Comparison of ENCODE assay signal across 10 mouse cellular contexts in genomic region chr12:104002569-104003237, GRCm38 (mm10). TPM values are rescaled to one million over a fixed set of nuclear protein-coding genes. Genes with fewer than 3 reads are reported as not detected.
DNase-seq lines count a peak whose midpoint lies in the region; ATAC-seq and TF ChIP-seq lines count a peak whose summit lies in the region.
"Had no signal": no experiment of that assay in that cellular context is flagged by ENCODE, and none has a peak within 500 bp of the region (broad histone marks: within the 10 kb centered on the region; RNA-seq: fewer than 3 reads in every experiment).

No protein-coding gene starts in this region.

- H3K4me1 ChIP-seq in intestine, embryonic 15.5 days (replicated peaks) = peaks cover 3% of the 10 kb centered on the region; the same call in 1 of the 2 replicates
- H3K4me1 ChIP-seq in intestine, postnatal 0 days (replicated peaks; ENCODE audit: control insufficient read depth, insufficient read depth, low read length) = 0 out of 2 replicates have a peak, but pooled peaks cover 8% of the 10 kb centered on the region
- no peaks in the 10 kb centered on the region for H3K4me1 ChIP-seq in stomach, postnatal 0 days (replicated peaks; ENCODE audit: control insufficient read depth, insufficient read depth)
- H3K4me1 ChIP-seq in hindbrain, embryonic 12.5 days = no peaks in the 10 kb centered on the region; the same call in 1 of the 2 replicates

- no peak overlapping the region for H3K9ac ChIP-seq in intestine, embryonic 15.5 days
- H3K9ac ChIP-seq in intestine, postnatal 0 days (ENCODE audit: low read depth, low read length) = no peak overlapping the region
- H3K9ac ChIP-seq in stomach, postnatal 0 days (ENCODE audit: low read length) = no peak overlapping the region
- no peak overlapping the region for H3K9ac ChIP-seq in hindbrain, embryonic 12.5 days

- peak; percentile 45; the same call in 1 of the 2 replicates for ATAC-seq in intestine, embryonic 15.5 days
- no peak for ATAC-seq in intestine, postnatal 0 days
- ATAC-seq in stomach, postnatal 0 days (ENCODE audit: low FRiP score, low TSS enrichment) = peak; percentile 88
- no peak for ATAC-seq in hindbrain, embryonic 12.5 days (ENCODE audit: low FRiP score)

- TF ChIP-seq CTCF in intestine, postnatal 0 days (IDR thresholded peaks at IDR 0.05; ENCODE audit: low read depth) = no peak
- TF ChIP-seq CTCF in stomach, postnatal 0 days (IDR thresholded peaks at IDR 0.05; ENCODE audit: low read depth) = no peak

- TF ChIP-seq EP300 in stomach, postnatal 0 days (optimal IDR thresholded peaks at IDR 0.05) = no peak

- H3K27me3 ChIP-seq in intestine, embryonic 15.5 days (replicated peaks) = no peaks in the 10 kb centered on the region
- no peaks in the 10 kb centered on the region for H3K27me3 ChIP-seq in intestine, postnatal 0 days (replicated peaks; ENCODE audit: control insufficient read depth, insufficient read depth, low read length)
- H3K27me3 ChIP-seq in stomach, postnatal 0 days (ENCODE audit: control insufficient read depth, insufficient read depth, low read length) = no peaks in the 10 kb centered on the region
- H3K27me3 ChIP-seq in hindbrain, embryonic 12.5 days = no peaks in the 10 kb centered on the region

- no peaks in the 10 kb centered on the region for H3K36me3 ChIP-seq in intestine, embryonic 15.5 days
- H3K36me3 ChIP-seq in intestine, postnatal 0 days (ENCODE audit: control insufficient read depth, insufficient read depth) = no peaks in the 10 kb centered on the region
- H3K36me3 ChIP-seq in stomach, postnatal 0 days (ENCODE audit: control insufficient read depth, insufficient read depth, low read length) = no peaks in the 10 kb centered on the region
- no peaks in the 10 kb centered on the region for H3K36me3 ChIP-seq in hindbrain, embryonic 12.5 days

- no peak overlapping the region for H3K4me3 ChIP-seq in intestine, embryonic 15.5 days (replicated peaks)
- no peak overlapping the region for H3K4me3 ChIP-seq in intestine, postnatal 0 days (ENCODE audit: low read depth, low read length)
- no peak overlapping the region for H3K4me3 ChIP-seq in stomach, postnatal 0 days (ENCODE audit: low read depth, low read length)
- no peak overlapping the region for H3K4me3 ChIP-seq in hindbrain, embryonic 12.5 days

- peak; percentile 62 to 78 for DNase-seq in heart, adult 9 months (ENCODE audit: low spot score in 2 of 2)
- DNase-seq in kidney, postnatal 10 days = peak; percentile 29
- peak; percentile 71 for DNase-seq in stomach, postnatal 0 days (ENCODE audit: low spot score)
- no peak for DNase-seq in cerebellum, adult 18-20 months
- no peak for DNase-seq in embryo, embryonic 11 days

- H3K27ac ChIP-seq in intestine, embryonic 15.5 days = no peak overlapping the region
- no peak overlapping the region for H3K27ac ChIP-seq in intestine, postnatal 0 days (ENCODE audit: low read depth, low read length)
- H3K27ac ChIP-seq in stomach, postnatal 0 days (replicated peaks) = 0 out of 2 replicates have a peak overlapping the region, but pooled peaks have one; percentile 41
- H3K27ac ChIP-seq in hindbrain, embryonic 12.5 days = no peak overlapping the region
- H3K27ac ChIP-seq: macrophage had no signal

- no peak overlapping the region for H3K4me2 ChIP-seq in intestine, embryonic 15.5 days (replicated peaks)
- no peak overlapping the region for H3K4me2 ChIP-seq in intestine, postnatal 0 days (replicated peaks; ENCODE audit: low read depth)
- H3K4me2 ChIP-seq in stomach, postnatal 0 days (replicated peaks; ENCODE audit: low read depth) = no peak overlapping the region
- no peak overlapping the region for H3K4me2 ChIP-seq in hindbrain, embryonic 12.5 days (replicated peaks)

- WGBS in intestine, embryonic 15.5 days = 48% methylated on average over 10 of the region's 10 CpGs
- WGBS in intestine, postnatal 0 days = 32% methylated on average over 10 of the region's 10 CpGs
- 30% methylated on average over 10 of the region's 10 CpGs for WGBS in stomach, postnatal 0 days
- WGBS in hindbrain, embryonic 12.5 days = 89% methylated on average over 10 of the region's 10 CpGs

- H3K9me3 ChIP-seq in intestine, embryonic 15.5 days = 0 out of 2 replicates have a peak, but pooled peaks cover 3% of the 10 kb centered on the region
- H3K9me3 ChIP-seq in intestine, postnatal 0 days (ENCODE audit: control insufficient read depth) = no peaks in the 10 kb centered on the region
- no peaks in the 10 kb centered on the region for H3K9me3 ChIP-seq in stomach, postnatal 0 days (ENCODE audit: control insufficient read depth, low read length)
- peaks cover 6% of the 10 kb centered on the region for H3K9me3 ChIP-seq in hindbrain, embryonic 12.5 days (replicated peaks)

RNA-seq across cellular contexts. Expression of gene Serpina9, which starts 10.9 kb away (rescaled TPM):
- not detected in 2 replicates for polyA plus RNA-seq in intestine, embryonic 15.5 days (2015; fragmentation: Nextera tagmentation; extraction: Ambion mirVana)
- not detected in 2 replicates for polyA plus RNA-seq in intestine, postnatal 0 days (2015; fragmentation: Nextera tagmentation; extraction: Ambion mirVana)
- 14.9 and 15.4 TPM in 2 replicates for polyA plus RNA-seq in stomach, postnatal 0 days (2015; fragmentation: Nextera tagmentation; extraction: Ambion mirVana)
- 0.08 TPM in 1 of 2 replicates, not detected in the other for polyA plus RNA-seq in hindbrain, embryonic 12.5 days (2016; fragmentation: Nextera tagmentation; extraction: Ambion mirVana)
- polyA plus RNA-seq: macrophage had no signal

RNA-seq across cellular contexts. Expression of gene Serpina11, which starts 12.9 kb away (rescaled TPM):
- 0.10 TPM in 1 of 2 replicates, not detected in the other for polyA plus RNA-seq in intestine, embryonic 15.5 days (2015; fragmentation: Nextera tagmentation; extraction: Ambion mirVana)
- not detected in 2 replicates for polyA plus RNA-seq in intestine, postnatal 0 days (2015; fragmentation: Nextera tagmentation; extraction: Ambion mirVana)
- polyA plus RNA-seq in stomach, postnatal 0 days (2015; fragmentation: Nextera tagmentation; extraction: Ambion mirVana) = 0.32 and 0.67 TPM in 2 replicates
- not detected in 2 replicates for polyA plus RNA-seq in hindbrain, embryonic 12.5 days (2016; fragmentation: Nextera tagmentation; extraction: Ambion mirVana)
- polyA plus RNA-seq: macrophage had no signal

RNA-seq across cellular contexts. Expression of gene Serpina12, which starts 41.5 kb away (rescaled TPM):
- polyA plus RNA-seq in intestine, embryonic 15.5 days (2015; fragmentation: Nextera tagmentation; extraction: Ambion mirVana) = not detected in 2 replicates
- not detected in 2 replicates for polyA plus RNA-seq in intestine, postnatal 0 days (2015; fragmentation: Nextera tagmentation; extraction: Ambion mirVana)
- 2.5 TPM in 2 replicates for polyA plus RNA-seq in stomach, postnatal 0 days (2015; fragmentation: Nextera tagmentation; extraction: Ambion mirVana)
- not detected in 2 replicates for polyA plus RNA-seq in hindbrain, embryonic 12.5 days (2016; fragmentation: Nextera tagmentation; extraction: Ambion mirVana)
- polyA plus RNA-seq: macrophage had no signal

RNA-seq across cellular contexts. Expression of gene Serpina1e, which starts 43.9 kb away (rescaled TPM):
- 25.6 and 27.7 TPM in 2 replicates for polyA plus RNA-seq in intestine, embryonic 15.5 days (2015; fragmentation: Nextera tagmentation; extraction: Ambion mirVana)
- polyA plus RNA-seq in intestine, postnatal 0 days (2015; fragmentation: Nextera tagmentation; extraction: Ambion mirVana) = 177 and 211 TPM in 2 replicates
- polyA plus RNA-seq in stomach, postnatal 0 days (2015; fragmentation: Nextera tagmentation; extraction: Ambion mirVana) = 5.0 and 5.7 TPM in 2 replicates
- not detected in 2 replicates for polyA plus RNA-seq in hindbrain, embryonic 12.5 days (2016; fragmentation: Nextera tagmentation; extraction: Ambion mirVana)
- polyA plus RNA-seq: cerebellum, adult 2 months; macrophage had no signal

Comparison
In these comparisons a context has a peak if more than half of its experiments do, and no peak if none do; other contexts are left out.
1. ATAC-seq: peak in intestine, embryonic 15.5 days (single experiment) and stomach, postnatal 0 days (single experiment); none in intestine, postnatal 0 days (single experiment) and hindbrain, embryonic 12.5 days (single experiment).
2. DNase-seq: peak in heart, adult 9 months (2 of 2), kidney, postnatal 10 days (single experiment) and stomach, postnatal 0 days (single experiment); none in cerebellum, adult 18-20 months (0 of 2) and embryo, embryonic 11 days (single experiment).
3. RNA of gene Serpina9, which starts 10.9 kb away (polyA plus RNA-seq): 14.9 to 15.4 TPM in stomach, postnatal 0 days; 0.08 TPM in hindbrain, embryonic 12.5 days, not detected in intestine, embryonic 15.5 days and not detected in intestine, postnatal 0 days; every median in the first group is over 10 times any median in the second.